23 mouse cellular contexts compared by ENCODE assay signal in the genomic region with DNA sequence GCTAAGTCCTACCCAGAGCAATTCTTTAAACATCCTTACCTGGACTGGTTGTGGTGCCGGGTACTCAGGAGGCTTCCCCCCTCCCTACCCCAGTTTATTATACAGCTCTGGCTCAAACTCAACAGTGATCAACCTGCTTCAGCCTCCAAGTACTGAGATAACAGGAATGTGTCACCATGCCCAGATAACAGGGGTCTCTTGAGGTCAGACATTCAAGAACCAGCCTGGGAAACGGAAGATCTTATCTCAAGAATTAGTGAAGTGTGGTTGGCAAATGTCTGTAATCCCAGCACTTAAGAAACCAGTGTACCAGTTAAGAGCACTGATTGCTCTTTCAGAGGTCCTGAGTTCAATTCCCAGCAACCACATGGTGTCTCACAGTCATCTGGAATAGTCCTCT. TPM values are rescaled to one million over a fixed set of nuclear protein-coding genes. Genes with fewer than 3 reads are reported as not detected.
DNase-seq lines count a peak whose midpoint lies in the region; TF ChIP-seq lines count a peak whose summit lies in the region.
"Had no signal": no experiment of that assay in that cellular context is flagged by ENCODE, and none has a peak within 500 bp of the region (broad histone marks: within the 10 kb centered on the region; RNA-seq: fewer than 3 reads in every experiment).

No protein-coding gene starts in this region.

- intact Hi-C loops in left cerebral cortex, adult 2 months (cut with DNase I), result loop anchor here (2.0 kb wide), 1 partner anchor 25 kb away; a partner anchor contains a TSS
- intact Hi-C loops in left cerebral cortex, postnatal 25 days (cut with DNase I), result no loop called here

- TF ChIP-seq RAD21 in MEL (IDR thresholded peaks at IDR 0.05; ENCODE audit: low read depth, low read length), result no peak

- no peak overlapping the region for H3K4me3 ChIP-seq in left cerebral cortex, adult 2 months
- no peak overlapping the region for H3K4me3 ChIP-seq in MEL (ENCODE audit: control insufficient read depth in 1 of 2, insufficient read depth in 1 of 2, low read depth in 2 of 2, low read length in 2 of 2)
- H3K4me3 ChIP-seq: embryonic facial prominence, embryonic 10.5 days; embryonic facial prominence, embryonic 12.5 days; forebrain, embryonic 13.5 days; forebrain, embryonic 15.5 days had no signal

- peaks cover 0 to 23% of the 10 kb centered on the region in 2 experiments; a peak in 3 of 4 replicates for H3K4me1 ChIP-seq in MEL (ENCODE audit: control insufficient read depth in 1 of 2, insufficient read depth in 2 of 2, low read length in 2 of 2)
- H3K4me1 ChIP-seq: embryonic facial prominence, embryonic 10.5 days; embryonic facial prominence, embryonic 12.5 days; forebrain, embryonic 13.5 days; forebrain, embryonic 15.5 days had no signal

- TF ChIP-seq POLR2A in MEL (IDR thresholded peaks at IDR 0.05; ENCODE audit: control insufficient read depth in 1 of 2, insufficient read depth in 1 of 2, low read depth in 1 of 2, low read length in 2 of 2, poor library complexity in 1 of 2), result no peak

- no peaks in the 10 kb centered on the region for H3K79me2 ChIP-seq in MEL (ENCODE audit: control insufficient read depth, insufficient read depth, low read length, poor library complexity)

- no peak for DNase-seq in left cerebral cortex, adult 2 months (ENCODE audit: extremely low spot score in 1 of 2, low spot score in 2 of 2)
- no peak for DNase-seq in left cerebral cortex, postnatal 25 days (ENCODE audit: low spot score in 2 of 2)
- DNase-seq in MEL (ENCODE audit: low read depth, low spot score), result no peak
- DNase-seq in kidney, adult 9 months, result no peak
- no peak for DNase-seq in ovary, adult 18-20 months (ENCODE audit: low spot score)
- DNase-seq: adrenal gland, adult 2 months; adrenal gland, postnatal 10 days; adrenal gland, postnatal 25 days; B cell, adult 2 months; cerebellum, adult 11 months; cerebellum, adult 18-20 months; cerebellum, adult 8-10 months; cerebellum, adult 9-11 months; cerebellum, postnatal 14 days; cerebellum, postnatal 36 days; forebrain, postnatal 0 days had no signal

- no peaks in the 10 kb centered on the region for H3K27me3 ChIP-seq in MEL (ENCODE audit: control insufficient read depth in 1 of 2, insufficient read depth in 2 of 2, low read length in 2 of 2)
- H3K27me3 ChIP-seq: CH12.LX; embryonic facial prominence, embryonic 12.5 days; forebrain, embryonic 13.5 days; forebrain, embryonic 15.5 days had no signal

- TF ChIP-seq EP300 in MEL (IDR thresholded peaks at IDR 0.05; ENCODE audit: low read depth in 1 of 2, low read length in 2 of 2), result peak; percentile 39 to 57; a peak in 3 of 4 replicates

- H3K9me3 ChIP-seq in MEL (replicated peaks; ENCODE audit: insufficient read depth, low read length), result no peaks in the 10 kb centered on the region
- H3K9me3 ChIP-seq: embryonic facial prominence, embryonic 10.5 days; embryonic facial prominence, embryonic 12.5 days; forebrain, embryonic 13.5 days; forebrain, embryonic 15.5 days; G1E had no signal

- H3K9ac ChIP-seq in MEL (ENCODE audit: control insufficient read depth, low read depth, low read length, poor library complexity, severe bottlenecking), result no peak overlapping the region
- H3K9ac ChIP-seq: embryonic facial prominence, embryonic 12.5 days; forebrain, embryonic 13.5 days; forebrain, embryonic 15.5 days; forebrain, postnatal 0 days had no signal

- peak overlapping the region; percentile 61; the same call in 1 of the 2 replicates for H3K27ac ChIP-seq in left cerebral cortex, adult 2 months
- no peak overlapping the region for H3K27ac ChIP-seq in MEL (ENCODE audit: control insufficient read depth, low read depth, low read length)
- H3K27ac ChIP-seq: embryonic facial prominence, embryonic 10.5 days; embryonic facial prominence, embryonic 12.5 days; forebrain, embryonic 13.5 days; forebrain, embryonic 15.5 days had no signal

- no peak for TF ChIP-seq CTCF in left cerebral cortex, adult 2 months (IDR thresholded peaks at IDR 0.05)
- TF ChIP-seq CTCF in MEL (IDR thresholded peaks at IDR 0.05 in 2 of 3, conservative IDR thresholded peaks at IDR 0.05 in 1 of 3; ENCODE audit: control insufficient read depth in 1 of 3, insufficient read depth in 1 of 3, low read depth in 2 of 3, low read length in 3 of 3, poor library complexity in 1 of 3, severe bottlenecking in 1 of 3), result no peak

- H3K36me3 ChIP-seq in MEL (ENCODE audit: control insufficient read depth in 1 of 2, insufficient read depth in 2 of 2, low read length in 2 of 2), result peaks cover 0 to 6% of the 10 kb centered on the region in 2 experiments; a peak in 2 of 4 replicates
- H3K36me3 ChIP-seq: embryonic facial prominence, embryonic 10.5 days; embryonic facial prominence, embryonic 12.5 days; forebrain, embryonic 15.5 days; G1E had no signal

TF ChIP-seq in MEL, 35 proteins besides CTCF, POLR2A, EP300 and RAD21:
- TF ChIP-seq POLR2AphosphoS5 (IDR thresholded peaks at IDR 0.05; ENCODE audit: borderline replicate concordance, low read depth, low read length) (no peak), TCF12 (IDR thresholded peaks at IDR 0.05; ENCODE audit: low read depth, low read length) (0 out of 2 replicates have a peak, but pooled peaks have one; percentile 29), MAX (IDR thresholded peaks at IDR 0.05; ENCODE audit: low read length) (no peak), POLR2AphosphoS2 (IDR thresholded peaks at IDR 0.05; ENCODE audit: low read length) (no peak), RCOR1 (IDR thresholded peaks at IDR 0.05; ENCODE audit: low read depth, low read length) (peak; percentile 75), ETS1 (IDR thresholded peaks at IDR 0.05; ENCODE audit: low read depth, low read length) (peak; percentile 44; the same call in 1 of the 2 replicates), GATA1 (IDR thresholded peaks at IDR 0.05; ENCODE audit: low read depth, low read length) (peak; percentile 65), CHD2 (IDR thresholded peaks at IDR 0.05; ENCODE audit: low read length) (no peak), MYB (IDR thresholded peaks at IDR 0.05; ENCODE audit: low read depth, low read length) (no peak), UBTF (IDR thresholded peaks at IDR 0.05; ENCODE audit: borderline replicate concordance, insufficient read depth, low read depth, low read length) (no peak)

RNA-seq across cellular contexts. Expression of a gene that starts 11.8 kb away (rescaled TPM):
- total RNA-seq in left cerebral cortex, adult 2 months (2021), result 10 to 100 TPM; 74.7 to 84.7 TPM
- 10 to 100 TPM; 74.0 to 75.2 TPM for total RNA-seq in left cerebral cortex, postnatal 25 days (2021)
- 3.5 and 4.5 TPM in 2 replicates for total RNA-seq in MEL (2012; rRNA removed)
- polyA plus RNA-seq in MEL (2012; ENCODE audit: insufficient read depth in 1 of 2, insufficient read length in 2 of 2, low read depth in 1 of 2, low replicate concordance in 2 of 2, missing spikeins in 1 of 2), result 10 to 100 TPM in 1 of 2 experiments, not detected in 1; 16.1 TPM

RNA-seq across cellular contexts. Expression of a gene that starts 24.8 kb away (rescaled TPM):
- total RNA-seq in left cerebral cortex, adult 2 months (2021), result 10 to 100 TPM; 34.8 to 35.7 TPM
- 10 to 100 TPM; 35.6 to 41.4 TPM for total RNA-seq in left cerebral cortex, postnatal 25 days (2021)
- total RNA-seq in MEL (2012; rRNA removed), result 99.4 and 103 TPM in 2 replicates
- 100 to 1,000 TPM in 1 of 2 experiments, not detected in 1; 133 TPM for polyA plus RNA-seq in MEL (2012; ENCODE audit: insufficient read depth in 1 of 2, insufficient read length in 2 of 2, low read depth in 1 of 2, low replicate concordance in 2 of 2, missing spikeins in 1 of 2)

RNA-seq across cellular contexts. Expression of a gene that starts 34.1 kb away (rescaled TPM):
- total RNA-seq in left cerebral cortex, adult 2 months (2021), result 10 to 100 TPM; 23.8 to 24.3 TPM
- 10 to 100 TPM; 20.2 to 25.9 TPM for total RNA-seq in left cerebral cortex, postnatal 25 days (2021)
- 47.2 and 51.8 TPM in 2 replicates for total RNA-seq in MEL (2012; rRNA removed)
- 100 to 1,000 TPM in 1 of 2 experiments, not detected in 1; 124 TPM for polyA plus RNA-seq in MEL (2012; ENCODE audit: insufficient read depth in 1 of 2, insufficient read length in 2 of 2, low read depth in 1 of 2, low replicate concordance in 2 of 2, missing spikeins in 1 of 2)

RNA-seq across cellular contexts. Expression of a gene that starts 42.1 kb away (rescaled TPM):
- total RNA-seq in left cerebral cortex, adult 2 months (2021), result 10 to 100 TPM; 14.5 to 16.6 TPM
- 10 to 100 TPM; 15.8 to 16.6 TPM for total RNA-seq in left cerebral cortex, postnatal 25 days (2021)
- total RNA-seq in MEL (2012; rRNA removed), result 8.0 and 10.1 TPM in 2 replicates
- polyA plus RNA-seq in MEL (2012; ENCODE audit: insufficient read depth in 1 of 2, insufficient read length in 2 of 2, low read depth in 1 of 2, low replicate concordance in 2 of 2, missing spikeins in 1 of 2), result 10 to 100 TPM in 1 of 2 experiments, not detected in 1; 23.4 TPM

RNA-seq across cellular contexts. Expression of a gene that starts 52.8 kb away (rescaled TPM):
- 1 to 10 TPM; 3.9 to 7.3 TPM for total RNA-seq in left cerebral cortex, adult 2 months (2021)
- 1 to 10 TPM; 7.3 to 9.0 TPM for total RNA-seq in left cerebral cortex, postnatal 25 days (2021)
- total RNA-seq in MEL (2012; rRNA removed), result 63.5 and 100 TPM in 2 replicates
- polyA plus RNA-seq in MEL (2012; ENCODE audit: insufficient read depth in 1 of 2, insufficient read length in 2 of 2, low read depth in 1 of 2, low replicate concordance in 2 of 2, missing spikeins in 1 of 2), result 100 to 1,000 TPM in 1 of 2 experiments, not detected in 1; 146 TPM
- total RNA-seq: adrenal gland, postnatal 25 days; CH12.LX had no signal
- polyA plus RNA-seq: CD4-positive, CD25-positive, alpha-beta regulatory T cell, adult 4 months had no signal

Comparison
In these comparisons a context has a peak if more than half of its experiments do, and no peak if none do; other contexts are left out.
1. RNA of a gene that starts 11.8 kb away (total RNA-seq): 74.7 to 84.7 TPM in left cerebral cortex, adult 2 months and 74.0 to 75.2 TPM in left cerebral cortex, postnatal 25 days; 3.5 to 4.5 TPM in MEL; every median in the first group is over 10 times any median in the second.